Mouse (Mus musculus) cortical plate, adult 2 months (tissue): ENCODE results near the gene Qprt.

Source experiments
- CTCF ChIP-seq: fragments of 200-500 bp; IDR thresholded peaks from 2 replicates; pipeline ENCODE4 v1.5.1; 2011; ENCODE audit warnings: mild to moderate bottlenecking, control low read depth, low read length; ENCODE audit not compliant: insufficient read depth; ENCODE audit errors: extremely low read depth
- POLR2A ChIP-seq: fragments of 200-500 bp; IDR thresholded peaks from 2 replicates; pipeline ENCODE4 v1.6.1; 2011; ENCODE audit warnings: mild to moderate bottlenecking, low read length, control low read depth; ENCODE audit not compliant: insufficient read depth; ENCODE audit errors: extremely low read depth

GRCm38 (mm10) chr7:127136181-127137071 is 14.4 kb upstream of the Qprt start:
- no peak for TF ChIP-seq CTCF
- no peak for TF ChIP-seq POLR2A
